Mouse (Mus musculus): Measurements from ENCODE around the gene Slc52a3.

GRCm38 (mm10) chr2:152048003-152048980, 52.0 kb downstream of the Slc52a3 start:
- TF ChIP-seq POLR2A (IDR thresholded peaks at IDR 0.05; ENCODE audit: insufficient read depth, low read length) (no peak), EP300 (IDR thresholded peaks at IDR 0.05; ENCODE audit: insufficient read depth, low read depth, low read length) (no peak), CTCF (IDR thresholded peaks at IDR 0.05; ENCODE audit: low read depth, low read length) (no peak)

Data from ES-Bruce4 (cell line).